Mouse (Mus musculus) lung, embryonic 14.5 days (tissue): ENCODE results near the gene Srrm2. TPM values are rescaled to one million over a fixed set of nuclear protein-coding genes. Genes with fewer than 3 reads are reported as not detected.

Experiments used
- ATAC-seq: fragments of 200-750 bp; cut with Nextera tagmentation; 2 replicates; pipeline ENCODE4 v1.8.0; 2017; ENCODE audit warnings: mild to moderate bottlenecking, moderate TSS enrichment, moderate library complexity; ENCODE audit not compliant: insufficient read depth
- DNase-seq: peaks from one replicate; pipeline ENCODE4 v3.0.0-alpha.2; 2015
- H3K27ac ChIP-seq: fragments of 300-500 bp; sonication (generic); 2 replicates; pipeline ENCODE4 v1.5.1; 2014; ENCODE audit warnings: low read depth, mild to moderate bottlenecking, moderate library complexity
- H3K27me3 ChIP-seq: fragments of 300-500 bp; sonication (generic); 2 replicates; pipeline ENCODE4 v1.6.1; 2014; ENCODE audit warnings: low read length, control low read depth; ENCODE audit not compliant: insufficient read depth
- H3K36me3 ChIP-seq: fragments of 300-500 bp; sonication (generic); 2 replicates; pipeline ENCODE4 v1.6.1; 2014; ENCODE audit warnings: control low read depth; ENCODE audit not compliant: insufficient read depth
- H3K4me1 ChIP-seq: fragments of 300-500 bp; sonication (generic); 2 replicates; pipeline ENCODE4 v1.6.1; 2014; ENCODE audit warnings: antibody characterized with exemption, control low read depth; ENCODE audit not compliant: insufficient read depth
- H3K4me2 ChIP-seq: fragments of 300-500 bp; sonication (generic); 2 replicates; pipeline ENCODE4 v1.6.1; 2014; ENCODE audit warnings: mild to moderate bottlenecking
- H3K4me3 ChIP-seq: fragments of 300-500 bp; sonication (generic); 2 replicates; pipeline ENCODE4 v1.5.1; 2014; ENCODE audit warnings: low read depth, low read length
- H3K9ac ChIP-seq: fragments of 300-500 bp; sonication (generic); 2 replicates; pipeline ENCODE4 v1.6.1; 2014
- H3K9me3 ChIP-seq: fragments of 300-500 bp; sonication (generic); 2 replicates; pipeline ENCODE4 v1.6.1; 2016; ENCODE audit warnings: low read depth, low read length, control low read depth
- CTCF ChIP-seq: IDR thresholded peaks from 2 replicates; pipeline ENCODE4 v1.5.1; 2016; ENCODE audit warnings: antibody characterized with exemption, low read depth
- WGBS: fragments of 180-500 bp; shearing (Covaris S2); extraction: QIAGEN DNeasy Blood & Tissue Kit; methylation state at CpG from one replicate; pipeline ENCODE4 v1.1.7; 2014; 5-methylcytosine and 5-hydroxymethylcytosine counted together
- polyA plus RNA-seq: library from polyadenylated mRNA; unstranded; fragments of >200 nt; fragmentation: Nextera tagmentation; extraction: Ambion mirVana; gene quantifications from 2 replicates; pipeline ENCODE4 v1.2.1, GENCODE M21; 2014

The Srrm2 gene
- polyA plus RNA-seq, 1 experiment from 2014 or later, result 491 TPM

- WGBS, result 17% methylated on average over 8 of the region's 8 CpGs
Measured at GRCm38 (mm10) chr17:23789749-23790268, 523 bp upstream of the Srrm2 start.

DNA sequence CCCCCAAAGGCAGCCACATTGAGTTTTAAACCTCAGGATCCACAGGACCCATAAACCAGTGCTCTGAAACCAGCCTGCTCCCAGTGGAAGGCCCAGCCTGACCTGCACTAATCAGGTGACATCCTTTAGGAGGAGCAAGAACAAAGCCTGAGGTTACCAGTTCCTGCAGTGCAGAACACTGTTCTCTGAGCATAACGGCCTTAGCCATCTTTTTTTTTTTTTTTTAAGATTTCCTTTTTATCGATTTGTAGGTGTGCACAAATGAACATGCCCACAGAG lies 686 bp downstream of the Srrm2 start:
- peak overlapping the region; percentile 82 for H3K9ac ChIP-seq
- peak overlapping the region; percentile 75 for H3K4me2 ChIP-seq
- H3K4me3 ChIP-seq, result peak overlapping the region; percentile 44
- WGBS, result 43% methylated on average over 2 of the region's 2 CpGs
- no peak for DNase-seq
- no peaks in the 10 kb centered on the region for H3K9me3 ChIP-seq
- peak overlapping the region; percentile 86; the same call in 1 of the 2 replicates for H3K27ac ChIP-seq
- no peaks in the 10 kb centered on the region for H3K36me3 ChIP-seq
- no peak for TF ChIP-seq CTCF
- H3K4me1 ChIP-seq, result 0 out of 2 replicates have a peak, but pooled peaks cover 5% of the 10 kb centered on the region
- H3K27me3 ChIP-seq, result no peaks in the 10 kb centered on the region
- ATAC-seq, result no peak

More at GRCm38 (mm10) chr17:23789749-23790268, 523 bp upstream of the Srrm2 start:
- DNase-seq, result peak; percentile 13
- Histone ChIP-seq H3K27me3 (no peaks in the 10 kb centered on the region), H3K9me3 (no peaks in the 10 kb centered on the region), H3K4me2 (peak overlapping the region; percentile 75), H3K4me3 (peak overlapping the region; percentile 44), H3K9ac (peak overlapping the region; percentile 82), H3K27ac (peak overlapping the region; percentile 86; the same call in 1 of the 2 replicates), H3K36me3 (no peaks in the 10 kb centered on the region), H3K4me1 (0 out of 2 replicates have a peak, but pooled peaks cover 5% of the 10 kb centered on the region)
- ATAC-seq, result no peak
- no peak for TF ChIP-seq CTCF

DNA sequence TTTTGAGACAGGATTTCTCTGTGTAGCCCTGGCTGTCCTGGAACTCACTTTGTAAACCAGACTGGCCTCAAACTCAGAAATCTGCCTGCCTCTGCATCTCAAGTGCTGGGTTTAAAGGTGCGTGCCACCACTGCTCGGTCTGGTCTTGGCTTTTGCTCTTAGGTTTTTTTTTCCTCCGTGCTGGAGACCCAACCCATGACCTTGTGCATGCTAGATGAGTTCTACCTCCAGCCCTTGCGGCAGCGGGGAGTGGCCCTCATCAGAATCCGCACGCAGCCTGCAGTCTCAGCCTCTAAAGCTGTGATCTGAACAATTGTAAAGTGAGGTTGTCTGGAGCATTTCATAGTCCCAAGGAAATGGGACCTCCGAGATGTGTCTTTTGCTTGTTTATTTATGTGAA lies 5.0 kb downstream of the Srrm2 start:
- Histone ChIP-seq H3K27me3 (no peaks in the 10 kb centered on the region), H3K36me3 (no peaks in the 10 kb centered on the region), H3K4me1 (no peaks in the 10 kb centered on the region), H3K4me2 (no peak overlapping the region), H3K9me3 (no peaks in the 10 kb centered on the region), H3K4me3 (no peak overlapping the region), H3K9ac (no peak overlapping the region), H3K27ac (no peak overlapping the region)
- TF ChIP-seq CTCF, result no peak
- 92% methylated on average over 8 of the region's 8 CpGs for WGBS
- no peak for DNase-seq
- no peak for ATAC-seq

GRCm38 (mm10) chr17:23797316-23797715 lies 7.0 kb downstream of the Srrm2 start:
- 67% methylated on average over 7 of the region's 7 CpGs for WGBS
- ATAC-seq (no peak), DNase-seq (no peak)
- H3K4me2 ChIP-seq, result no peak overlapping the region
- H3K27ac ChIP-seq, result no peak overlapping the region
- H3K27me3 ChIP-seq, result no peaks in the 10 kb centered on the region
- no peaks in the 10 kb centered on the region for H3K36me3 ChIP-seq
- no peak overlapping the region for H3K9ac ChIP-seq
- H3K9me3 ChIP-seq, result no peaks in the 10 kb centered on the region
- H3K4me3 ChIP-seq, result no peak overlapping the region
- TF ChIP-seq CTCF, result no peak
- H3K4me1 ChIP-seq, result no peaks in the 10 kb centered on the region

DNA sequence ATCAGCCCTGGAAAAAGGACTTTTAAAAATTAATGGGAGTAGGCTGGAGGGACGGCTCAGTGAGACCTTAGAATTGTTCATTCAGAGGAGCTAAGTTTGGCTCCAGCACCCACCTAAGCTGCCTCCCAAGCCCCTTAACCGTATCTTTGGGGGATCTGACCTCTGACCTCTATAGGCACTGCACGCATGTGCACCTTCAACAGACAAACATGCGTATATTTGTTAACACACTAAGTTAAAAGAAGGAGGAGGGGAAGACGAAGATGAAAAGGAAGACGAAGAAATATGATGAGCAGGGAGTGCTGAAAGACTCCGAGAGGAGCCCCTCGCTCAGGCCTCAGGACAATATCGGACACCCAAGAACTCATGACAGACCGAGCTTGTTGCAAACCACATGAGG lies 11.3 kb downstream of the Srrm2 start:
- Histone ChIP-seq H3K36me3 (peaks cover under 1% of the 10 kb centered on the region), H3K4me2 (no peak overlapping the region), H3K4me1 (peaks cover 11% of the 10 kb centered on the region; the same call in 1 of the 2 replicates), H3K9ac (no peak overlapping the region), H3K27ac (no peak overlapping the region), H3K27me3 (no peaks in the 10 kb centered on the region), H3K9me3 (no peaks in the 10 kb centered on the region), H3K4me3 (no peak overlapping the region)
- TF ChIP-seq CTCF, result no peak
- ATAC-seq (no peak), DNase-seq (no peak)
- WGBS, result 90% methylated on average over 10 of the region's 10 CpGs

GRCm38 (mm10) chr17:23802746-23803365 lies 12.5 kb downstream of the Srrm2 start:
- H3K9me3 ChIP-seq, result no peaks in the 10 kb centered on the region
- DNase-seq (peak; percentile 99), ATAC-seq (peak; percentile 99)
- H3K4me3 ChIP-seq, result peak overlapping the region; percentile 99
- H3K36me3 ChIP-seq, result peaks cover 12% of the 10 kb centered on the region
- 0 out of 2 replicates have a peak, but pooled peaks have one; percentile 1 for TF ChIP-seq CTCF
- H3K4me2 ChIP-seq, result peak overlapping the region; percentile 83
- WGBS, result under 1% methylated on average over 60 of the region's 60 CpGs
- H3K27ac ChIP-seq, result peak overlapping the region; percentile 94
- H3K9ac ChIP-seq, result peak overlapping the region; percentile 98
- H3K27me3 ChIP-seq, result no peaks in the 10 kb centered on the region
- H3K4me1 ChIP-seq, result peaks cover 14% of the 10 kb centered on the region; the same call in 1 of the 2 replicates

- Histone ChIP-seq H3K9me3 (no peaks in the 10 kb centered on the region), H3K27me3 (no peaks in the 10 kb centered on the region), H3K4me2 (peak overlapping the region; percentile 83), H3K9ac (peak overlapping the region; percentile 98), H3K4me3 (peak overlapping the region; percentile 99), H3K27ac (peak overlapping the region; percentile 94), H3K36me3 (peaks cover 18% of the 10 kb centered on the region), H3K4me1 (peaks cover 14% of the 10 kb centered on the region; the same call in 1 of the 2 replicates)
- DNase-seq (peak; percentile 89), ATAC-seq (peak; percentile 62)
- under 1% methylated on average over 59 of the region's 83 CpGs for WGBS
- no peak for TF ChIP-seq CTCF
Measured at GRCm38 (mm10) chr17:23803366-23804041, 13.2 kb downstream of the Srrm2 start.
